Comparison of ENCODE assay signal across 19 mouse cellular contexts in genomic region chr1:50979358-50980081, GRCm38 (mm10).
DNase-seq lines count a peak whose midpoint lies in the region; ATAC-seq and TF ChIP-seq lines count a peak whose summit lies in the region.
"Had no signal": no experiment of that assay in that cellular context is flagged by ENCODE, and none has a peak within 500 bp of the region (broad histone marks: within the 10 kb centered on the region; RNA-seq: fewer than 3 reads in every experiment).

No protein-coding gene starts in this region.

- intact Hi-C loops in left cerebral cortex, postnatal 4 days (cut with DNase I): no loop called here
- intact Hi-C loops in left cerebral cortex, adult 2 months (cut with DNase I): loop anchor here (2.0 to 5.0 kb wide), 6 partner anchors 88 to 353 kb away; no protein-coding TSS in a partner anchor

- peak; percentile 93 for ATAC-seq in cerebellum, adult (ENCODE audit: insufficient number of reproducible peaks, low FRiP score, low TSS enrichment)
- ATAC-seq: activated CD4-positive, CD25-positive, alpha-beta regulatory T cell, adult 4 months; midbrain, embryonic 16.5 days had no signal

- no peak for DNase-seq in cerebellum, postnatal 4 days (ENCODE audit: low spot score in 2 of 2)
- DNase-seq in left cerebral cortex, postnatal 4 days: peak; percentile 4
- DNase-seq in left cerebral cortex, adult 2 months (ENCODE audit: extremely low spot score in 1 of 2, low spot score in 2 of 2): no peak
- DNase-seq in adipocyte (ENCODE audit: low spot score): peak; percentile 32
- peak; percentile 78 for DNase-seq in cerebellum, adult 9-10 months
- no peak for DNase-seq in adrenal gland, adult 18-20 months (ENCODE audit: low spot score in 2 of 2)
- DNase-seq in layer of hippocampus, adult 18-20 months (ENCODE audit: low spot score in 2 of 2): no peak
- DNase-seq: adrenal gland, postnatal 25 days; gastrocnemius, postnatal 25 days; heart, adult 2 months; heart, postnatal 4 days; kidney, adult 2 months; kidney, postnatal 10 days; liver; thymus, adult 2 months had no signal

- no peak overlapping the region for H3K27ac ChIP-seq in left cerebral cortex, adult 2 months
- H3K27ac ChIP-seq: embryonic facial prominence, embryonic 13.5 days; heart, adult 2 months had no signal

- no peak overlapping the region for H3K4me3 ChIP-seq in left cerebral cortex, adult 2 months
- H3K4me3 ChIP-seq: embryonic facial prominence, embryonic 13.5 days; heart, adult 2 months had no signal

- TF ChIP-seq CTCF in left cerebral cortex, adult 2 months (IDR thresholded peaks at IDR 0.05): no peak

Comparison
In these comparisons a context has a peak if more than half of its experiments do, and no peak if none do; other contexts are left out.
1. DNase-seq: peak in left cerebral cortex, postnatal 4 days (single experiment), adipocyte (single experiment) and cerebellum, adult 9-10 months (single experiment); none in cerebellum, postnatal 4 days (0 of 2), left cerebral cortex, adult 2 months (0 of 2), adrenal gland, adult 18-20 months (0 of 2) and layer of hippocampus, adult 18-20 months (0 of 2).